Mouse (Mus musculus) embryonic facial prominence, embryonic 13.5 days (tissue): ENCODE results near the gene Irak4. TPM values are rescaled to one million over a fixed set of nuclear protein-coding genes. Genes with fewer than 3 reads are reported as not detected.

Experiments
- ATAC-seq: fragments of 200-750 bp; cut with Nextera tagmentation; 2 replicates; pipeline ENCODE4 v1.8.0; 2017; ENCODE audit warnings: low read depth; ENCODE audit not compliant: insufficient number of reproducible peaks, insufficient read depth, low FRiP score, low TSS enrichment
- H3K27ac ChIP-seq: fragments of 300-500 bp; sonication (generic); 2 replicates; pipeline ENCODE4 v1.5.1; 2015; ENCODE audit warnings: moderate library complexity, mild to moderate bottlenecking, inconsistent platforms
- H3K27me3 ChIP-seq: fragments of 300-500 bp; sonication (generic); 2 replicates; pipeline ENCODE4 v1.6.1; 2015; ENCODE audit warnings: mild to moderate bottlenecking, inconsistent platforms
- H3K36me3 ChIP-seq: fragments of 300-500 bp; sonication (generic); 2 replicates; pipeline ENCODE4 v1.6.1; 2015; ENCODE audit warnings: mild to moderate bottlenecking, inconsistent platforms
- H3K4me1 ChIP-seq: fragments of 300-500 bp; sonication (generic); 2 replicates; pipeline ENCODE4 v1.6.1; 2015; ENCODE audit warnings: inconsistent platforms
- H3K4me2 ChIP-seq: fragments of 300-500 bp; sonication (generic); 2 replicates; pipeline ENCODE4 v1.6.1; 2015; ENCODE audit warnings: moderate library complexity, mild to moderate bottlenecking, inconsistent platforms
- H3K4me3 ChIP-seq: fragments of 300-500 bp; sonication (generic); 2 replicates; pipeline ENCODE4 v1.5.1; 2015; ENCODE audit warnings: mild to moderate bottlenecking, inconsistent platforms
- H3K9ac ChIP-seq: fragments of 300-500 bp; sonication (generic); 2 replicates; pipeline ENCODE4 v1.6.1; 2015; ENCODE audit warnings: mild to moderate bottlenecking, inconsistent platforms
- H3K9me3 ChIP-seq: fragments of 300-500 bp; sonication (generic); 2 replicates; pipeline ENCODE4 v1.6.1; 2016; ENCODE audit warnings: inconsistent platforms
- WGBS: fragments of 180-500 bp; shearing (Covaris S2); methylation state at CpG from one replicate; pipeline ENCODE4 v1.1.7; 2015; ENCODE audit warnings: mixed read lengths; 5-methylcytosine and 5-hydroxymethylcytosine counted together
- polyA plus RNA-seq: library from polyadenylated mRNA; unstranded; fragments of >200 nt; fragmentation: Nextera tagmentation; extraction: Ambion mirVana; gene quantifications from 2 replicates; pipeline ENCODE4 v1.2.1, GENCODE M21; 2015

Gene Irak4
- polyA plus RNA-seq, 1 experiment from 2014 or later = 5.0 TPM

GRCm38 (mm10) chr15:94532306-94532705 is 11.1 kb upstream of the Irak4 start:
- Histone ChIP-seq H3K9me3 (no peaks in the 10 kb centered on the region), H3K4me3 (no peak overlapping the region), H3K36me3 (peaks cover 35% of the 10 kb centered on the region), H3K4me2 (no peak overlapping the region), H3K4me1 (no peaks in the 10 kb centered on the region), H3K27me3 (no peaks in the 10 kb centered on the region), H3K9ac (no peak overlapping the region), H3K27ac (no peak overlapping the region)
- no peak for ATAC-seq
- WGBS = 92% methylated on average over 5 of the region's 5 CpGs

DNA sequence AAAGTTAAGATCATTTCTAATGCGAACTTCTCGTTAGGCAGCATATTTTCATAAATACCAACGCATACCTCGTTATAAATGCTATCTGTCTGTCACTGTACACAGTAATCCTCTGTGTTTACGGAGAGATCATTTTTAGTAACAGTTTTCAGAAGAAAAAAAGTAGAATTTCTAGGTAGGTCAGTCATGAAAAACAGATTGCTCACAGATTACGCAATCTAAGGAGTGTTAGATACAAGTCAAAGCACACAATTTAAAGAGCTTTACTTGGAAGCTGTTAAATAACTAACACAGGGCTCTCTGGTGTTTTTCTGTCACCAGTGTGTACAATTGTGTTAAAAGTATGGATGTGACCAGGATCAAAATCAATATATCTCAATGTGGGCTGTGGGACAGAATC is 10.5 kb upstream of the Irak4 start:
- peaks cover 30% of the 10 kb centered on the region for H3K36me3 ChIP-seq
- no peak for ATAC-seq
- 83% methylated on average over 6 of the region's 6 CpGs for WGBS
- H3K27me3 ChIP-seq = no peaks in the 10 kb centered on the region
- no peak overlapping the region for H3K4me3 ChIP-seq
- no peaks in the 10 kb centered on the region for H3K4me1 ChIP-seq
- H3K4me2 ChIP-seq = no peak overlapping the region
- H3K27ac ChIP-seq = no peak overlapping the region
- no peak overlapping the region for H3K9ac ChIP-seq
- no peaks in the 10 kb centered on the region for H3K9me3 ChIP-seq

GRCm38 (mm10) chr15:94535521-94535920 is 7.9 kb upstream of the Irak4 start:
- Histone ChIP-seq H3K4me3 (no peak overlapping the region), H3K4me1 (no peaks in the 10 kb centered on the region), H3K27me3 (no peaks in the 10 kb centered on the region), H3K27ac (no peak overlapping the region), H3K9me3 (no peaks in the 10 kb centered on the region), H3K4me2 (no peak overlapping the region), H3K36me3 (peaks cover 24% of the 10 kb centered on the region), H3K9ac (no peak overlapping the region)
- WGBS = 92% methylated on average over 7 of the region's 7 CpGs
- no peak for ATAC-seq

DNA sequence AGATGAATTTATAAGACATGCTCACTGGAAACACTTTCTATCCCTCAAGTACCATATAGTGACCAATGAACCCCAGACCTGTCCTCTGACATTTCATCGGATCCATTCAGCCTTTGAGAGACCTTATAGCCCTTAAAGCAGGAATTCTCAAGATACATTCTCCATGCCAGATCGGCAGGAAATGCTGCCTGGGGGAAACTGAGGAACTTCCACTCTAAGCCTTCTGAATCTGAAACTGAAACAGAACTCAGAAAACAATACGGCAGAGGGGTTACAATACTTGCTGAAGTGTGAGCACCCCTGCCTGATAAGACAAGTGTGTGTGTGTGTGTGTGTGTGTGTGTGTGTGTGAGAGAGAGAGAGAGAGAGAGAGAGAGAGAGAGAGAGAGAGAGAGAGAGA is 4.1 kb upstream of the Irak4 start:
- no peaks in the 10 kb centered on the region for H3K27me3 ChIP-seq
- no peak overlapping the region for H3K4me3 ChIP-seq
- H3K27ac ChIP-seq = no peak overlapping the region
- no peak overlapping the region for H3K4me2 ChIP-seq
- no peak for ATAC-seq
- no peaks in the 10 kb centered on the region for H3K9me3 ChIP-seq
- WGBS = 85% methylated on average over 3 of the region's 3 CpGs
- H3K36me3 ChIP-seq = peaks cover 4% of the 10 kb centered on the region; the same call in 1 of the 2 replicates
- H3K9ac ChIP-seq = no peak overlapping the region
- peaks cover 5% of the 10 kb centered on the region for H3K4me1 ChIP-seq

DNA sequence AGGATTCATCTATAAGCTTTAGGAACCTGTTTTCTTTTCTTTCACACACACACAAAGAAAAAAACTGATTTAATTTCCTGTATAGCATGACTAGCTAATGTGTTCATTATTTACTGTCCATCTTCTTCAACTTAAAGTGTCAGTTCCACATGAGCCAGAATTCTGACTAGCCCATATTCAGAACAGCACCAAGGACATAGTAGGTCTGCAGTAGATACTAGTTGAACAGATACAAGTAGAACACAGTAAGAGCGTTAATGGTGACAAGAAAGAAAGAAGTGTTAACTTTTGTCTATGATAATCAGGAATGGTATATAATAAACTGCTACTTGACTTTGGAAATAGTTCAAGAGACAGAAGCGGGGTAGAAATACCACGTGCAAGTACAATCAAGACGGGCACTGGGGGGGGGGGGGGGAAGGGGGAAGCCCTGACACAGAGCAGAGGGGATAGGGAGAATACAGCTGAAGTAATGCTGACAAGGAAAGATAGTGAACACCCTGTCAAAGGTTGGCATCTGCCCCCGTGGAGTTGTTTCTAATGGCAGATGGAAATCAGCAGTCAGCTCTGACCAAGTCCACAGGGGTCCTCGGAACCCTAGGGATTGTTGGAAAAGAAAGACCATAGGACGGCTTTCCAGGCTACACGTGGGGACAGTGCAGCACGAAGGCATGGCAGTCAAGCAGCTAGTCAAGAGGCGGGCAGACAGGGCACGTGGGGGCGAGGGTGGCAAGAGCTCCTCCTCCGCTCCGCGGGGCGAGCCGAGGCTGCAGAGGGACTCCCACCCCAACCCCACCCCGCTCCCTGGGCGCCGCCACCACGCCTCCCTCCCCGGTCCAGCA is 655 bp upstream of the Irak4 start:
- Histone ChIP-seq H3K9me3 (no peaks in the 10 kb centered on the region), H3K27me3 (no peaks in the 10 kb centered on the region), H3K36me3 (peaks cover 4% of the 10 kb centered on the region; the same call in 1 of the 2 replicates), H3K4me2 (peak overlapping the region; percentile 81), H3K9ac (peak overlapping the region; percentile 80), H3K4me3 (peak overlapping the region; percentile 86), H3K4me1 (peaks cover 7% of the 10 kb centered on the region), H3K27ac (0 out of 2 replicates have a peak overlapping the region, but pooled peaks have one; percentile 60)
- 10% methylated on average over 22 of the region's 22 CpGs for WGBS
- peak; percentile 83 for ATAC-seq

DNA sequence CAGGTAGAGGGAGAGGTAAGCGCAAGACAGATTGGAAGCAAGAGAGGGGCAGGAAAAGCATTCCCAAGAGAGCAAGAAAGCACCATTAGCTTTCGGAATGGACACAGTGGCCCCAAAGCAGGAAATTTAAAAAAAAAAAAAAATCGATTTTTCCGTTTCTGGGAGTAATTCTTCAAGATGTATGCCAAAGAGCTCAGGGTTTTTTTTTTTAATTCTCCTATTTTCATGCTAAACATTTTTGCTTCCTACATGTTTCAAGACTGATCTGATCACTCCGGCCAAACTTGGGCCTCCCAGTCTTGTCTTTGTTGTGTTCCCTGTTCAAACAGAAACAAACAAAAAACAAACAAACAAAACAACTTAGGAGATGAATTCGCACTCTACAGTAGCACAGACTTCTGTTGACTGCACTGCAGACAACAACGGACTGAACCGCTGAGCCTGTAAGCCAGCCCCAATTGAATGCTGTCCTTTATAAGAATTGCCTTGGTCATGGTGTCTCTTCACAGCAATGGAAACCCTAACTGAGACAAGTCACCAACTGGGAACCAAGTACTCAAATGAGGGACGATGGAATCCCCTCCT is 701 bp downstream of the Irak4 start:
- H3K9ac ChIP-seq = peak overlapping the region; percentile 80
- H3K4me2 ChIP-seq = peak overlapping the region; percentile 81
- 42% methylated on average over 9 of the region's 9 CpGs for WGBS

DNA sequence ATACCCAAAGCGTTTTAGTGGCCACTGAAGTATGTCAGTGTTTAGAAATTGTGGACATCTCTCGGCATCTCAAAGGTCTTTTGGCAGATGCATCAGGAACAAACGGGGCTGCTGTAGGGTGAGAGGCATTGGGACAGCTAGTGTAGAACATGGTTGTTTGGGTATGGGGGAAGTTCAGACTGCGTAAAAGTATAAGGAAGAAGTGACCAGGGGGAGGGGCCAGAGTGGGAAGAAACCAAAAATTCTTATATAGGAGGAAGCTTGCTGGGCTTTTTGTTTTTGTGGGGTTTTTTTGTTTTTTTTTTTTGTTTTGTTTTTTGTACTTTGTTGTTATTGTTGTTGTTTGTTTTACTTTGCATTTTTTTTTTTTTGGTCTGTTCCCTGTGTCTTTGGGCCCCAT is 1.4 kb downstream of the Irak4 start:
- Histone ChIP-seq H3K4me2 (no peak overlapping the region), H3K9ac (no peak overlapping the region), H3K27ac (no peak overlapping the region), H3K27me3 (no peaks in the 10 kb centered on the region), H3K4me3 (no peak overlapping the region), H3K4me1 (peaks cover 7% of the 10 kb centered on the region), H3K9me3 (no peaks in the 10 kb centered on the region), H3K36me3 (peaks cover 7% of the 10 kb centered on the region)
- no peak for ATAC-seq
- WGBS = 89% methylated on average over 4 of the region's 4 CpGs

More for the DNA sequence above, 701 bp downstream of the Irak4 start:
- Histone ChIP-seq H3K27ac (peak overlapping the region; percentile 60; the same call in 1 of the 2 replicates), H3K27me3 (no peaks in the 10 kb centered on the region), H3K4me3 (peak overlapping the region; percentile 86), H3K9me3 (no peaks in the 10 kb centered on the region), H3K36me3 (0 out of 2 replicates have a peak, but pooled peaks cover 2% of the 10 kb centered on the region), H3K4me1 (peaks cover 7% of the 10 kb centered on the region)
- no peak for ATAC-seq

DNA sequence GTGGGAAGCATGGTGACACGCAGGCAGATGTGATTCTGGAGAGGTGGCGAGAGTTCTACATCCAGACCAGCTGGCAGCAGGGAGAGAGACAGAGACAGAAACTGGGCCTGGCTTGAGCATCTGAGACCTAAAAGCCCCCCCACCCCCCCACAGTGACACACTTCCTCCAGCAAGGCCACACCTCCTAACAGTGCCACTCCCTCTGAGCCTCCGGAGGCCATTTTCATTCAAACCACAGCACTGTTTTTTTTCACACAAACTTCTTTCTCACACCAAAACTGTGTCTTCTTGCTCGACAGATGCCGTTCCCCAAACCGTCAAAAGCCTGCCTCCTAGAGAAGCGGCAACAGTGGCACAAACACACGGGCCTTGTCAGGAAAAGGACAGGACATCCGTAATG is 10.1 kb downstream of the Irak4 start:
- Histone ChIP-seq H3K4me3 (no peak overlapping the region), H3K9me3 (0 out of 2 replicates have a peak, but pooled peaks cover 3% of the 10 kb centered on the region), H3K4me2 (no peak overlapping the region), H3K4me1 (no peaks in the 10 kb centered on the region), H3K9ac (no peak overlapping the region), H3K27me3 (no peaks in the 10 kb centered on the region), H3K36me3 (peaks cover 15% of the 10 kb centered on the region), H3K27ac (no peak overlapping the region)
- no peak for ATAC-seq
- WGBS = 94% methylated on average over 9 of the region's 9 CpGs

DNA sequence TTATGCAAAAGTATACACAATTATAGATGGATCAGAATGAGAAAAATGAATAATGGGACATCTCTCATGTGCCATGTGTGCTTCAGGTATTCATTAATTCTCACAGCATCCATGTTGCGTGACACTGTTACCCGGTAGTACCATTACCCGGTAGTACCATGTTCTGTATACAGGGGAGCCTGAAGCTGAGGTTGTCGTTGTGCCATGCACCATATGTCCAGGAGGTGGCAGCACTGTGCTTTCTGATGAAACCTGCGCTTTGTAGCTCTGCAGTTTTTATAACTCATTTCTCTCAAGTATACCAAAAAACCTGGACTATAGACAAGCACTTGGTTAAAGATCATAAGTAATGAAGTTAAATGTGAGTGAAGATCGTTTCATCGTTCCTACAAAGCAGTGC is 14.0 kb downstream of the Irak4 start:
- H3K27me3 ChIP-seq = no peaks in the 10 kb centered on the region
- H3K36me3 ChIP-seq = no peaks in the 10 kb centered on the region
- peak; percentile 59; the same call in 1 of the 2 replicates for ATAC-seq
- no peak overlapping the region for H3K4me2 ChIP-seq
- H3K9ac ChIP-seq = no peak overlapping the region
- no peaks in the 10 kb centered on the region for H3K9me3 ChIP-seq
- H3K4me1 ChIP-seq = no peaks in the 10 kb centered on the region
- WGBS = 16% methylated on average over 7 of the region's 7 CpGs
- H3K27ac ChIP-seq = no peak overlapping the region
- H3K4me3 ChIP-seq = no peak overlapping the region

DNA sequence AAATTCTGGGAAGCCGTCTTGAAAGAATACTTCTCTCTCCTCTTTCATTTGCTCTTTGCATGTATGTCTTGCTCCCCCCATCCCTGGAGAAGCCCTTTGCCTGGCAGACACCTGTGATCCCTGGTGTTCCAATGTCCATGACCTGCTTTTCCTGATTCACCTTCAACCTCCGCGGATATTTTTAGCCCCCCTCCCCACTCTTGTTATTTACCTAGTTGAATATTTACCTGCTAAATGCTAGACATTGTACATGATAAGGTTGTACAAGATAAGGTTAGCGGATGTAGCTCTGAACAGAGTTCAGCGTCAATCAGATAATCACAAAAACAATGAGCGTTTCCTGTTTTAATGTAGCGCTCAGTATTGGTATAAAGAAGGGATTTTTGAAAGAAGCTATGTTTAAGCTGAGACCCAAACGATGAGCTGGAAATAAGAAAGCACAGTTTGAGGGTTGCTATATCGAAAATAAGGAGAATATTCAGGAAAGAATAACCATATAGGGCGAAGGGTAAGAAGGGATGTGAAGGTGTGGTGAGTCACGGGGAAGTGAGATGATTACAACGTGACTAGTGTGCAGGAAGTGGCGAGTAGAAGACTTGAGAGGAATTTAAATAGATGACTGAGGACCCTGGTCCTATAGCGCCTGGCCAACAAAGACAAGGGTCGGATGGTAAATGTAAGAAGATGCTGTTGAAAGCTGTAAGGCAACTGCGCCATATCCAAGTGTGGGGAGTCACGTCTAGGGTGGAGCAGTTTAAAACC is 15.6 kb downstream of the Irak4 start:
- H3K4me3 ChIP-seq = no peak overlapping the region
- no peak overlapping the region for H3K27ac ChIP-seq
- no peaks in the 10 kb centered on the region for H3K4me1 ChIP-seq
- no peaks in the 10 kb centered on the region for H3K9me3 ChIP-seq
- ATAC-seq = no peak
- no peaks in the 10 kb centered on the region for H3K36me3 ChIP-seq
- WGBS = 81% methylated on average over 17 of the region's 17 CpGs
- H3K4me2 ChIP-seq = no peak overlapping the region
- H3K9ac ChIP-seq = no peak overlapping the region
- no peaks in the 10 kb centered on the region for H3K27me3 ChIP-seq

DNA sequence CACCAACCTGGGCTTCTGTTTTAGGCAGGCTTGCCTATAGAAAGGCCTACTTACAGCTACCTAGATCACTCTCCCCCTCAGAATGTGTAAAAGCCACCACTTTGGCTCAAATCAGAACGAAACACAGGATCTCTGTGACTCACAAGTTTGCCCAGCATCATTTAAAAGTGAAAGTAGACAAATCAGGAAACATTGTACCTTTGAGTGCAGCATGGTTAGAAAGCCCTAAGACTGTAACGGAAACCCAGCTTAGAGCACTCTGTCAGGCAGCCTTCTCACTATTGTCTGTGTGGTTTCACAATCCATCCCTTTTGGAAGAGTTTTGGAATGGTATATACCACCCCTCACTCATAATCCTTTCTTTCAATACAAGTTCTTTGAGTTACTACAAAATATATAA is 21.5 kb downstream of the Irak4 start:
- H3K9me3 ChIP-seq = no peaks in the 10 kb centered on the region
- no peak for ATAC-seq
- H3K27ac ChIP-seq = no peak overlapping the region
- H3K4me2 ChIP-seq = no peak overlapping the region
- H3K4me1 ChIP-seq = no peaks in the 10 kb centered on the region
- no peaks in the 10 kb centered on the region for H3K27me3 ChIP-seq
- 80% methylated on average over 2 of the region's 2 CpGs for WGBS
- no peak overlapping the region for H3K4me3 ChIP-seq
- no peak overlapping the region for H3K9ac ChIP-seq
- H3K36me3 ChIP-seq = no peaks in the 10 kb centered on the region
